Mouse (Mus musculus) embryonic facial prominence, embryonic 14.5 days (tissue): ENCODE measurements at regions not wholly inside any gene's neighbourhood (a gene's known extent, or its start where the extent isn't known, plus 50 kb on each side); places are given as distances from the start of the nearest gene placed in this dataset.

ENCODE experiments used
- ATAC-seq: fragments of 200-750 bp; cut with Nextera tagmentation; 2 replicates; pipeline ENCODE4 v1.8.0; 2017; ENCODE audit warnings: low read depth, moderate number of reproducible peaks, moderate TSS enrichment
- DNase-seq: peaks from one replicate; pipeline ENCODE4 v3.0.0-alpha.2; 2015; ENCODE audit warnings: low spot score
- H3K27ac ChIP-seq: fragments of 300-500 bp; sonication (generic); replicated peaks from 2 replicates; pipeline ENCODE4 v1.5.1; 2014; ENCODE audit warnings: low read depth, mild to moderate bottlenecking, low read length, moderate library complexity
- H3K27me3 ChIP-seq: fragments of 300-500 bp; sonication (generic); replicated peaks from 2 replicates; pipeline ENCODE4 v1.6.1; 2014; ENCODE audit warnings: low read length; ENCODE audit not compliant: control insufficient read depth, insufficient read depth
- H3K36me3 ChIP-seq: fragments of 300-500 bp; sonication (generic); 2 replicates; pipeline ENCODE4 v1.6.1; 2014; ENCODE audit warnings: low read length, mixed read lengths; ENCODE audit not compliant: control insufficient read depth, insufficient read depth
- H3K4me1 ChIP-seq: fragments of 300-500 bp; sonication (generic); 2 replicates; pipeline ENCODE4 v1.6.1; 2014; ENCODE audit warnings: antibody characterized with exemption, low read length; ENCODE audit not compliant: control insufficient read depth, insufficient read depth
- H3K4me2 ChIP-seq: fragments of 300-500 bp; sonication (generic); 2 replicates; pipeline ENCODE4 v1.6.1; 2014; ENCODE audit warnings: low read depth, mild to moderate bottlenecking, low read length, moderate library complexity, mixed read lengths
- H3K4me3 ChIP-seq: fragments of 300-500 bp; sonication (generic); 2 replicates; pipeline ENCODE4 v1.5.1; 2014; ENCODE audit warnings: low read depth, mild to moderate bottlenecking, low read length
- H3K9ac ChIP-seq: fragments of 300-500 bp; sonication (generic); 2 replicates; pipeline ENCODE4 v1.6.1; 2014; ENCODE audit warnings: low read depth, mild to moderate bottlenecking, low read length, moderate library complexity, mixed read lengths
- H3K9me3 ChIP-seq: fragments of 300-500 bp; sonication (generic); 2 replicates; pipeline ENCODE4 v1.6.1; 2016; ENCODE audit warnings: low read length; ENCODE audit not compliant: control insufficient read depth
- WGBS: fragments of 180-500 bp; shearing (Covaris S2); extraction: QIAGEN DNeasy Blood & Tissue Kit; methylation state at CpG from one replicate; pipeline ENCODE4 v1.1.7; 2014; 5-methylcytosine and 5-hydroxymethylcytosine counted together

DNA sequence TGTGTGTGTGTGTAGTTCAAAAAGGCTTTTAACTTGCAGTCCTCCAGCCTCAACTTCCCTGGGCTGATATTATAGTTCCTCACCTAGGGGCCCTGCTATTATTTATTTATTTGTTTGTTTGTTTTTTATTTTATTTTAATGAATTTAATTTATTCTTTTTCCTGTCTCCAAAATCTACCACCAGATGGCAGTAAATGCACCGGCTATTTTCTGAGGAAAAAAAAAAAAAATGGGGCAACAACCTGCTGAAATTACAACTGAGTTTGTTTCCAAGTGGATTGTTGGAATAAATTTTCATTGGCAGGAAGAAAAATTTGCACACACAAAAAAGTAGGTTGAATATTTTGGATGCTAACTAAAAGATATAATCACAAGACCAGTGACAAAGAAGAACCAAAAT is 662.7 kb downstream of the Epm2a start:
- DNase-seq (no peak), ATAC-seq (no peak)
- Histone ChIP-seq H3K4me1 (no peaks in the 10 kb centered on the region), H3K9me3 (no peaks in the 10 kb centered on the region), H3K27ac (no peak overlapping the region), H3K4me3 (no peak overlapping the region), H3K9ac (no peak overlapping the region), H3K27me3 (no peaks in the 10 kb centered on the region), H3K36me3 (no peaks in the 10 kb centered on the region), H3K4me2 (no peak overlapping the region)
- 51% methylated on average over 1 of the region's 1 CpGs for WGBS

DNA sequence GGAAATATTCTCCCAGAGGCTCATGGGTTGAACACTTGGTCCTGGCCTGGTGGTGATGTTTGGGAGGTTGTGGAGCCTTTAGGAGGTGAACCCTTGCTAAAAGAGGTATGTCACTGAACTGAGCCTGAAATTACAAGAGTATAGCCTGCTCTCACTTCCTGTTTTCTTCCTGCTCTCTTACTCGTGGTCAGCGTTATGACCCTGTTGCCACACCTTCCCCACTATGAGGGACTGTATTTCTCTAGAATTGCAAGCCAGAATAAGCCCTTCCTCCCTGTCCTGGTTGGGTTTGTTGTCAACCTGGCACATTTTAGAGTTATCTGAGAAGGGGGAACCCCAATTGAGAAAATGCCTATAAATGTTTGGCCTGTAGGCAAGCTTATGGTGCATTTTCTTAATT is 674.1 kb downstream of the Epm2a start:
- DNase-seq (no peak), ATAC-seq (no peak)
- no peak overlapping the region for H3K27ac ChIP-seq
- H3K36me3 ChIP-seq: no peaks in the 10 kb centered on the region
- no peak overlapping the region for H3K4me3 ChIP-seq
- H3K9ac ChIP-seq: no peak overlapping the region
- H3K9me3 ChIP-seq: no peaks in the 10 kb centered on the region
- no peak overlapping the region for H3K4me2 ChIP-seq
- peaks cover 10% of the 10 kb centered on the region; the same call in 1 of the 2 replicates for H3K4me1 ChIP-seq
- H3K27me3 ChIP-seq: no peaks in the 10 kb centered on the region
- WGBS: 68% methylated on average over 2 of the region's 2 CpGs

DNA sequence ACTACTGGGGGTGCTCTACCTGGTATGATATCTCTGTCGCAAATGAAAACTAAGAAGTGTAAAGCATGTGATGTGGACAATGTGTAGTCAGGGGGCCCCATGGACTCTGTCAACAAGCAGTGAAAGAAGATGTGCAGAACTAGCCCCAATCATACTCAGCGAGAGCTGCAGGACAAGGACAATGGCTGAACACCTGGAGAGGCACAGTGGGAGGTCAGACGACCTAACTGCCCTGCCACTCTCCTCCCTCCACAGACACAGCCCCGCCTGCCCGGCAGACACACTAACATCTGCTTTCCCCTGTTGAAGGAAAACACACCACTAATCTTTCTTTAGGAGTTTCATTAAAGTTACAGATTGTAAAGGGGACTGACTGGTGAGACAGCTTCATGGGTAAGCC is 675.1 kb downstream of the Epm2a start:
- Histone ChIP-seq H3K4me3 (no peak overlapping the region), H3K27me3 (no peaks in the 10 kb centered on the region), H3K36me3 (no peaks in the 10 kb centered on the region), H3K4me1 (peaks cover 10% of the 10 kb centered on the region; the same call in 1 of the 2 replicates), H3K9me3 (no peaks in the 10 kb centered on the region), H3K27ac (no peak overlapping the region), H3K9ac (no peak overlapping the region), H3K4me2 (no peak overlapping the region)
- DNase-seq (no peak), ATAC-seq (no peak)
- WGBS: 25% methylated on average over 5 of the region's 5 CpGs

DNA sequence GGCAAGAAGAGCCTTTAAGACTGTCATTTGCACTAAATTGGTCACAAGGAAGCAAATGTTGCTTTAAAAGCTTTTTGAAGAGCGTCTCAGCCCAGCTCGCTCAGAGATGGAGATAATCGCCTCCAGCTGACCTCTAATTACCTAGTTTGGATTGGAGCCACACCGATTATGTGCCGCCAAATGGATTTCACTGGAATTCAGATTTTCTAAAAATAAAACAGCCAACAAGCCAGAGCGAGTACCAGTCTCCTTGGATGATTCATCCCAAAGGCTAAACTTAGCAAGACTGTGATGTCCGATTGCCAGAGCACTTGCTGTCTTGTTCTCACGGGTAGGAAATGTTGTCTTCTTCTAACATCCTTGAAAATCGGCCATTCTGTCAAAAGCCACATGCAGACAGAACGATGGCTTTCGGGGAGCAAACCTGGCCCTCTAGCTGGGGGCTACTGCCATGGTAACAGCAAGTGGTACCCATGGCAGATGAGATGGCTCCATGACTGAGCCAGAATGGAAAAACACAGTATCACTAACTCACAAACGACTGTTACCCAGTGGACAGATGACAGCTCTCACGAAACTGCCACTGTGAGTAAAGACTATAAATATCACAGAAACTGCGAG is 676.1 kb downstream of the Epm2a start:
- DNase-seq: peak; percentile 59

DNA sequence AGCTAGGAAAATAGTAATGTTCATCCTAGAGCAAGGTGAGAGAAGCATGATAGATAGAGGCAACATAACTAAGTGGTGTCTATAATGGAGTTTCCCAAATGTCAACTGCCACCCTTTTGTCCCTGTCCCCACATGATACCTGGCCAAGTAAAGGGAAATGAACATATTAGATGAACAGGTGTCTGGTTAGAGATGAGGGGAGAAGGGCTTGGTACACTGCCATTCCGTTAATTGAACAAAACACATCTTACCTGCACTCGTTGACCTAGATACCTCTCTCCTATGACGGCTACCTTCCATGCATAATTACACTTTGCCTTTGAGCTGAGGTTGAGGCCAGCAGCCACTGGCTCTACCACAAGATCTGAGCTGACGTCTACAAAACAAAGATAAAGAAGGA is 677.4 kb downstream of the Epm2a start:
- H3K9ac ChIP-seq: no peak overlapping the region
- 90% methylated on average over 4 of the region's 4 CpGs for whole genome bisulfite sequencing
- H3K27ac ChIP-seq: no peak overlapping the region
- H3K36me3 ChIP-seq: no peaks in the 10 kb centered on the region
- ATAC-seq (no peak), DNase-seq (no peak)
- no peaks in the 10 kb centered on the region for H3K9me3 ChIP-seq
- peaks cover 10% of the 10 kb centered on the region; the same call in 1 of the 2 replicates for H3K4me1 ChIP-seq
- no peaks in the 10 kb centered on the region for H3K27me3 ChIP-seq
- H3K4me2 ChIP-seq: no peak overlapping the region
- H3K4me3 ChIP-seq: no peak overlapping the region

More for the DNA sequence above, 676.1 kb downstream of the Epm2a start:
- Histone ChIP-seq H3K36me3 (no peaks in the 10 kb centered on the region), H3K9ac (no peak overlapping the region), H3K4me2 (0 out of 2 replicates have a peak overlapping the region, but pooled peaks have one; percentile 4), H3K4me1 (peaks cover 10% of the 10 kb centered on the region; the same call in 1 of the 2 replicates), H3K4me3 (no peak overlapping the region), H3K27ac (no peak overlapping the region), H3K9me3 (no peaks in the 10 kb centered on the region), H3K27me3 (no peaks in the 10 kb centered on the region)
- 33% methylated on average over 14 of the region's 14 CpGs for WGBS
- ATAC-seq: no peak

DNA sequence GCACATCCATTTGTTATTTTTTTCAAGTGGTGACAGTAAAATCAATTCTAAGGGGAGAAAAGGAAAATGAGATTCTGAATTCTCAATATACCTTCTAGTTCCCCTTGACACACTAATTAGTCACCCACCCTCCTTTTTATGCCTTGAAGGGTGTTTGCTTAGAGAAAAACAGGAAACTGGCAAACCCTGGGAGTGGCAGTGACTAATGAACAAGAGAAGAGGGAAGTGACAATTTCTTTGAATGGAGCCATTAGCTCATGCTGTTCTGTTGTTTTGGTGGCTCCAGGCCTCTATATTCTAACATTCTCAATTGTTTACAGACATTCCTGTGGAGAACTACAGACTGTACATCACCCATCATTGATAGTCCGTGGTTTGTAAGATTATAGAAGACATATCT is 692.0 kb downstream of the Epm2a start:
- H3K4me1 ChIP-seq: no peaks in the 10 kb centered on the region
- no peak overlapping the region for H3K9ac ChIP-seq
- ATAC-seq: no peak
- H3K4me2 ChIP-seq: no peak overlapping the region
- no peak overlapping the region for H3K27ac ChIP-seq
- no peak overlapping the region for H3K4me3 ChIP-seq
- H3K27me3 ChIP-seq: no peaks in the 10 kb centered on the region
- 41% methylated on average over 1 of the region's 1 CpGs for WGBS
- H3K36me3 ChIP-seq: no peaks in the 10 kb centered on the region
- H3K9me3 ChIP-seq: no peaks in the 10 kb centered on the region
- DNase-seq: no peak

DNA sequence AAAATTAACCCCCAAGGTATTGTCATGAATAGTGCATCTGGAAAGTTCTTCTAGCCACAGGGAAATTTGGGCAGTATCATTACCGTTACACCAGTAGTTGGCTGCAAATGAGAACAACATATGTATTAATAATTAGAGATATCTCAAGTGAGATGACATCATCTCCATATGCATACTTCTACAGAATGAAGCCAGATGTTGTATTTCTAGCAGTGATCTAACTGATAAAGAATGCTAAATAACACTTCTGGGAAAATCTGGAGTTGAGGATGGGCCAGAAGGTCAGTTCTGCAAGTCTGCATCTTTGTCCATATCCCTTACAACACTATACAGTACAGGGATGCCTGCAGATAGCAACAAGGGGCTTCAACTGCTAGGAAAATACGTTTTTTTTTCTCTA is 702.7 kb downstream of the Epm2a start:
- DNase-seq (peak; percentile 45), ATAC-seq (peak; percentile 76)
- WGBS: 33% methylated on average over 2 of the region's 2 CpGs
- Histone ChIP-seq H3K4me3 (no peak overlapping the region), H3K27ac (no peak overlapping the region), H3K4me1 (no peaks in the 10 kb centered on the region), H3K27me3 (no peaks in the 10 kb centered on the region), H3K4me2 (no peak overlapping the region), H3K9me3 (no peaks in the 10 kb centered on the region), H3K9ac (no peak overlapping the region), H3K36me3 (no peaks in the 10 kb centered on the region)

DNA sequence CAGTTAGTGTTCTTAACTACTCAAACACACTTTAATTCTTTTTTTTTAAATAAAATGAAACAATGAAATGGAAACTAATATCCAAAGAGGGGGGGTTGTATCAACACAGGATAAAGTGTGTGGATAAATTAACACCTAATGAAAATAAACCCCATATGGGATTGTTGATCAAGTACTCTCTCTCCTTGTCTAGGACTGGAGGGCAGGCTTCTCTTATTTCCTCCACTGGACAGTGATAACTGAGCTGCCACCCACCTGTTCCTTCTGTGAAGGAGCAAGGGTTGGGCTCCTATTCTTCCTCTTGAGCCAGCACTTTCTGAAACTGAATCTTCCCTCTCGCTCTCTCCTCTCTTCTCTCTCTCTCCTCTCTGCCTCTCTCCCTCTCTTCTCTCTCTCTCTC is 716.5 kb downstream of the Epm2a start:
- WGBS: 63% methylated on average over 1 of the region's 1 CpGs
- DNase-seq: no peak

DNA sequence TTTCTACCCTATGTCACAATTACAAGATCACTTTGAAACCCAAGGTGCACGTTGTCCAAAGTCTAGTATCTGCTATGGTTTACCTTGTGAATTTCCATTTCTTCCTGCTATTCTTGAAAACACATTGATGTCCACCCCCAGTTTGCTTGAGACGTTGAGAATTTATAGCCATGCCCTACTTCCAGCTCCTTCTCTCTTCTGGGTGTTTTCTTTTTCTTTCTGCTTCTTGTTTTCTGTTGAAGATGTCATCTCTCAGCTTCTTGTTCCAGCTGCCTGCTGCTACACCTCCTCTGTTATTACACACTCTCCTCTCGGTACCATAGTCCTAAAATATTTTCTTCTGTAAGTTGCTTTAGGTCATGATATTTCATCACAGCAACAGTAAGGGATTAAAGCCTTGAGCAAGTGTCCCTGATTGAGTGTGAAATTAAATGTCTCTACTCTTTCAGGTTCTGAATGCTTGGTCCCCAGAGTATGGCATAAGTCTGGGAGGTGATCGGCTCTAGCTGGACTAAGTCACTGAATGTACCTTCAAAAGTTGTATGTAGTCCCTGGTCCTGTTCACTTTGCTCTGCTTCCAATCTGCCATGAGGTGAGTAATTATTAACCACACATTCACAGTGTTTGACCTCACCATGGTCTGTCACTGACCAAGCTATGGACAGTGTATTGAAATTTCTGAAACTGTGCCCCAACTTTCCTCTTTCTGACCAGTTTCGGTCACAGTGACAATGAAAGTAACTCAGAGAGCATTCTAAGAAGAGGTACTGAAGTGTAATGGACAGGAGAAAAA is 718.1 kb downstream of the Epm2a start:
- H3K4me2 ChIP-seq: no peak overlapping the region
- H3K36me3 ChIP-seq: no peaks in the 10 kb centered on the region
- H3K27ac ChIP-seq: no peak overlapping the region
- 91% methylated on average over 5 of the region's 5 CpGs for WGBS
- ATAC-seq: no peak
- H3K4me3 ChIP-seq: no peak overlapping the region
- DNase-seq: no peak
- no peak overlapping the region for H3K9ac ChIP-seq
- H3K4me1 ChIP-seq: no peaks in the 10 kb centered on the region
- no peaks in the 10 kb centered on the region for H3K27me3 ChIP-seq
- no peaks in the 10 kb centered on the region for H3K9me3 ChIP-seq

More for the DNA sequence above, 716.5 kb downstream of the Epm2a start:
- H3K27me3 ChIP-seq: no peaks in the 10 kb centered on the region
- no peak overlapping the region for H3K4me3 ChIP-seq
- H3K4me2 ChIP-seq: no peak overlapping the region
- H3K36me3 ChIP-seq: no peaks in the 10 kb centered on the region
- no peaks in the 10 kb centered on the region for H3K4me1 ChIP-seq
- no peak for ATAC-seq
- no peaks in the 10 kb centered on the region for H3K9me3 ChIP-seq
- H3K9ac ChIP-seq: no peak overlapping the region
- H3K27ac ChIP-seq: no peak overlapping the region
